Mouse (Mus musculus) intestine, embryonic 16.5 days (tissue): Measurements from ENCODE around the gene Hoxa6. TPM values are rescaled to one million over a fixed set of nuclear protein-coding genes. Genes with fewer than 3 reads are reported as not detected.

ENCODE experiments used
- ATAC-seq: fragments of 200-750 bp; cut with Nextera tagmentation; 2 replicates; pipeline ENCODE4 v1.8.0; 2017; ENCODE audit warnings: moderate TSS enrichment, moderate library complexity
- H3K27ac ChIP-seq: fragments of 300-500 bp; sonication (generic); 2 replicates; pipeline ENCODE4 v1.5.1; 2014; ENCODE audit warnings: mild to moderate bottlenecking, low read length
- H3K27me3 ChIP-seq: fragments of 300-500 bp; sonication (generic); replicated peaks from 2 replicates; pipeline ENCODE4 v1.6.1; 2014; ENCODE audit warnings: low read length, control low read depth, mixed read lengths; ENCODE audit not compliant: control insufficient read depth, insufficient read depth
- H3K36me3 ChIP-seq: fragments of 300-500 bp; sonication (generic); 2 replicates; pipeline ENCODE4 v1.6.1; 2014; ENCODE audit warnings: low read length, control low read depth; ENCODE audit not compliant: control insufficient read depth, insufficient read depth
- H3K4me1 ChIP-seq: fragments of 300-500 bp; sonication (generic); 2 replicates; pipeline ENCODE4 v1.6.1; 2014; ENCODE audit warnings: low read length, control low read depth, mixed read lengths; ENCODE audit not compliant: control insufficient read depth, insufficient read depth
- H3K4me2 ChIP-seq: fragments of 300-500 bp; sonication (generic); 2 replicates; pipeline ENCODE4 v1.6.1; 2014; ENCODE audit warnings: low read depth, low read length, control low read depth
- H3K4me3 ChIP-seq: fragments of 300-500 bp; sonication (generic); 2 replicates; pipeline ENCODE4 v1.5.1; 2014; ENCODE audit warnings: mild to moderate bottlenecking, low read length
- H3K9ac ChIP-seq: fragments of 300-500 bp; sonication (generic); 2 replicates; pipeline ENCODE4 v1.6.1; 2014; ENCODE audit warnings: low read depth, low read length
- H3K9me3 ChIP-seq: fragments of 300-500 bp; sonication (generic); 2 replicates; pipeline ENCODE4 v1.6.1; 2016; ENCODE audit warnings: low read length, control low read depth; ENCODE audit not compliant: control insufficient read depth
- WGBS: fragments of 180-500 bp; shearing (Covaris S2); extraction: QIAGEN DNeasy Blood & Tissue Kit; methylation state at CpG from one replicate; pipeline ENCODE4 v1.1.7; 2014; 5-methylcytosine and 5-hydroxymethylcytosine counted together
- polyA plus RNA-seq: library from polyadenylated mRNA; unstranded; fragments of >200 nt; fragmentation: Nextera tagmentation; extraction: Ambion mirVana; gene quantifications from 2 replicates; pipeline ENCODE4 v1.2.1, GENCODE M21; 2015

Gene Hoxa6
- polyA plus RNA-seq, 1 experiment from 2014 or later, result 1.2 TPM

DNA sequence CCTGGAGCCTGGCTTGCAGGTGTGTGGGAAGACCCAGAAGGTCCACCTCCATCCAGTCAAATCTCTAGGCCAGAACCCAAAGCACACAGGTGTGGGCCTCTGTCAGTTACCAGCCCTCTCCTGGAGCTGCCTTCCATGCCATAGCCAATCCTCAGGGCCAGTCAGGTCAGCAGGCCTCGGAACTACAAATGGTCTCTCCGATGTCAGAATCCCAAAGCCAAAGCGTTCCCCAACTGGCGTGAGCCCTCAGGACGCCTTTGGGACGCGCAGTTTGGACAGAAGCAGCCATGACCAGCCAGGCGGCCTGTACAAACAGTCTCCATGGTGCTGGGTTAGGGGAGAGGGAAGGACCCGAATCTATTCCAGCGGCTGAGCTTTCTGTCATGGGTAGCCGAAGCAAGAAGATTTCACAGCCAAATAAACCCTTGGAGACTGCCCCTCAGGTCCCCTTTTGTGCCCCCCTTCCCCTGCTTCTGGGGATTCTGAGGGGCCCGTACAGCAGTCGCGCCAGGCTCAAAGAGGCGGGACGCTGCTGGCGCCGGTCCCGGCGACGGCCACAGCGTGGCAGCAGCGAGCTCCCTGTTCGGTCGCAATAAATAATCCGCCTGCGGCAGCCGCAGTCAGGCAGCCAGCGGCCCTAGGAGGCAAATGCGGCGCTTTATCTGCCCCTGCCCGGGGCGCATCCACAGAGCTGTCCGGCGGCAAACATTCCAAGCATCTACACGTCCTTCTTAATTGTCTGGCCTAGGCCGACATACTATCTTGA, 2.8 kb upstream of the Hoxa6 start:
- Histone ChIP-seq H3K4me1 (peaks cover 23% of the 10 kb centered on the region), H3K9ac (peak overlapping the region; percentile 72), H3K4me3 (peak overlapping the region; percentile 59), H3K9me3 (no peaks in the 10 kb centered on the region), H3K27me3 (peaks cover 61% of the 10 kb centered on the region), H3K27ac (peak overlapping the region; percentile 50; the same call in 1 of the 2 replicates), H3K4me2 (peak overlapping the region; percentile 57), H3K36me3 (no peaks in the 10 kb centered on the region)
- ATAC-seq, result peak; percentile 57
- WGBS, result 3% methylated on average over 37 of the region's 37 CpGs

DNA sequence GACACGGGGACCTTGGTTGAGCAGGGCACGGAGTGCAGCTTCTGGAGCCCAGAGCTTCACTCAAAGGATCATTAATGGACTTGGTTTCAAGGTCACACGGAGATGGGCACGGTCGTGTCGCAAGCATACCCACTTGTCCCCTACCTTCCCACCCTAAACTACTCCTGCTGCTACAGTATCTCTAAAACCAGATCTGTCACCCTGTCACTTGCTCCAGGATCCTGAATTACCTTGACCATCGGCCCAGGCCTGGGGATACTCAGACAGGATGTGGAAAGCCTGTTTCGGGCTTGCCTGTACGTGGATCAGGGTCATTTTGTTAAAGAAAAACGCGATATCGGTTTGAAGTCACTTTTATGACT, 1.1 kb upstream of the Hoxa6 start:
- 34% methylated on average over 12 of the region's 12 CpGs for WGBS

DNA sequence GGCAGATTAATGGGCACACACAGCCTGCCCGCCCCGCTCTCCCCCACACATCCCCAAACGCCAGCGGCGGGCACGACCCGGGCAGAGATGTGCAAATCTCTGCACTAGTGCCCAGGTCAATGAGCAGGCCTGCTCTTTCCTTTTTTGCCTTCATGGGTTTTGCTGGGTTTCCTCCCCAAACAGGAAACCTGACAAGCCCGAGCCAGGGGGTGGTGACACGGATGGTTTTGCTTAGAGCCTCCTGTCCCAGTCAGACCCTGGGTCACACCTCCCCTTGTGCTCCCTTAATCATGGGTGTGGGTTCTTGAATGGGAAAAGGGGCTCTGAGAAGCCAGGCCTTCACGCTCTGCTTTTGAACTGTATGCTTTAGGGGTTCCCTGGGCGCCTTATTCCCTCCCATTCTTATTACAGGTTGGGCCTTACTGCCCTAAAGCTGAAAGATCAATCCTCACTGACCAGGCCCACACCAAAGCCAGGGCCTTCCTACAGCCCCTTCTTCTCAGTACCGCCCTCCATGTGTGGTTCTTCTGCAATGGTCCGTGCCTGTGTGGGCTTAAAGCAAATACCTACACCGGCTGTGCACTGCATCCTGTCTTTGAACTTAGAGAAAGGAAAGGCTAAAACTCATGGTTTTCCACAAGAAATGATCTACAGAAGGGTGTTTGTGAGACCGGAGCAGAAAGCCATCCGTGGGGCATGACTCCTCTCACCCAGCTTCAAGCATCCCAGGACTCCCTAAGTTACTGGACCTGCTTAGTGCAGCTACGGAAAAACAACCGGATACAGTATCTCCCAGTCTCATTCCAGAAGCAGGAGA, 554 bp upstream of the Hoxa6 start:
- Histone ChIP-seq H3K9me3 (no peaks in the 10 kb centered on the region), H3K27ac (peak overlapping the region; percentile 5; the same call in 1 of the 2 replicates), H3K36me3 (no peaks in the 10 kb centered on the region), H3K4me1 (peaks cover 24% of the 10 kb centered on the region), H3K4me2 (peak overlapping the region; percentile 63), H3K27me3 (peaks cover 49% of the 10 kb centered on the region), H3K9ac (peak overlapping the region; percentile 66), H3K4me3 (peak overlapping the region; percentile 40)
- WGBS, result 26% methylated on average over 18 of the region's 18 CpGs
- ATAC-seq, result no peak

More for the DNA sequence above, 1.1 kb upstream of the Hoxa6 start:
- H3K4me3 ChIP-seq, result peak overlapping the region; percentile 40
- no peak for ATAC-seq
- H3K4me1 ChIP-seq, result peaks cover 24% of the 10 kb centered on the region
- peaks cover 55% of the 10 kb centered on the region for H3K27me3 ChIP-seq
- no peaks in the 10 kb centered on the region for H3K9me3 ChIP-seq
- H3K9ac ChIP-seq, result peak overlapping the region; percentile 30
- no peak overlapping the region for H3K27ac ChIP-seq
- H3K4me2 ChIP-seq, result peak overlapping the region; percentile 63
- no peaks in the 10 kb centered on the region for H3K36me3 ChIP-seq

DNA sequence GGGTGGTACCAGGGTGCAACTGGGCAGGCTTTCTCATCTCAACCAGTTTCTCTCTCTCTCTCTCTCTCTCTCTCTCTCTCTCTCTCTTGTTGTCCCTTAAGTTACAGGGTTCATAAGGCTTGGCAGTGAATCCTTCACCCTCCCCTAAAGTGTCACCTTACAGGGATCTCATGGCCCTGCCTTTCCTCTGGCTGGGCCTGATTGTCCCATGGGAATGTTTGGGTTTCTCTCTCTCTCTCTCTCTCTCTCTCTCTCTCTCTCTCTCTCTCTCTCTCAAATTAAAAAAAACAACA, 892 bp downstream of the Hoxa6 start:
- H3K36me3 ChIP-seq, result no peaks in the 10 kb centered on the region
- H3K27ac ChIP-seq, result peak overlapping the region; percentile 32; the same call in 1 of the 2 replicates
- H3K4me1 ChIP-seq, result peaks cover 16% of the 10 kb centered on the region
- no peaks in the 10 kb centered on the region for H3K9me3 ChIP-seq
- no peak overlapping the region for H3K9ac ChIP-seq
- H3K27me3 ChIP-seq, result peaks cover 41% of the 10 kb centered on the region
- H3K4me2 ChIP-seq, result no peak overlapping the region
- H3K4me3 ChIP-seq, result no peak overlapping the region
- ATAC-seq, result no peak

DNA sequence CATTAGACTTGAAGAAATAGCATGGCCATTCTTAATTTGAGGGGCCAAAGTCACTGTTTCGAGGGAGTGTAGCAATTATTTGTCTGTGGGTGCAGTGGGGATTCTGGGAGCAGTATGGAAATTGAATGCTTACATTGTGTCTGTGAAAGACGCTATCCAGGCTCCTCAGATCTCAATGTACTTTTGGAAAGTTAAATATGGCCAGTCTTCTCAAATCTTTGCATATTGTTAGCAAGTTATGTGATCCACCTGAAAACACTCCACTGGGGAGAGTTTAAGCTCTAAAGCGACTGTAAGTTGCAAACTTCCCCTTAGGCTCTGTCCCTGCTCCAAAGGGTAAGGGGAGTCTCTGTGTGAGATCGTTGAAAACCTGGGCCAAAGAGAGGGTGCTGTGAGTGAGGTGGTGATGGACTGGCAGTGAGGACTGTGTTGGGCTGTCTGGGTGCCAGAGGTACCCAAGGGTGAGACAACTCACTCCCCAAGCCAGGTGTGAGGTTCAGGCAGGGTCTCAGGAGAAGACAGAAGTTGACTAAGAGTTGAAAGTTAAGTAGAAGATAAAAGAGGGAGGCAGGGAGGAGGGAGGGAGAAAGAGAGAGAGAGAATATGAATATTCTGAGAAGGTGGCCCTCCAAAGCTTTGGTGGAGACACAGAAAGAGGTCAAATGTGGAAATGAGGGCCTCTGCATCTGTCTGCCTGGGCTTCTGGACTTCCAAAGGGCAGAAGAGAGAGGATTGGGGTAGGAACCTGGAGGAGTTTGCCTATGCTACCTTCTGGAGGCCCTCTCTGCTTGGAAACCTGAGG, 1.4 kb downstream of the Hoxa6 start:
- no peak for ATAC-seq
- Histone ChIP-seq H3K4me2 (peak overlapping the region; percentile 74; the same call in 1 of the 2 replicates), H3K36me3 (no peaks in the 10 kb centered on the region), H3K9me3 (no peaks in the 10 kb centered on the region), H3K9ac (peak overlapping the region; percentile 22; the same call in 1 of the 2 replicates), H3K27ac (peak overlapping the region; percentile 32; the same call in 1 of the 2 replicates), H3K27me3 (peaks cover 38% of the 10 kb centered on the region), H3K4me3 (no peak overlapping the region), H3K4me1 (peaks cover 16% of the 10 kb centered on the region)
- 28% methylated on average over 4 of the region's 4 CpGs for WGBS

DNA sequence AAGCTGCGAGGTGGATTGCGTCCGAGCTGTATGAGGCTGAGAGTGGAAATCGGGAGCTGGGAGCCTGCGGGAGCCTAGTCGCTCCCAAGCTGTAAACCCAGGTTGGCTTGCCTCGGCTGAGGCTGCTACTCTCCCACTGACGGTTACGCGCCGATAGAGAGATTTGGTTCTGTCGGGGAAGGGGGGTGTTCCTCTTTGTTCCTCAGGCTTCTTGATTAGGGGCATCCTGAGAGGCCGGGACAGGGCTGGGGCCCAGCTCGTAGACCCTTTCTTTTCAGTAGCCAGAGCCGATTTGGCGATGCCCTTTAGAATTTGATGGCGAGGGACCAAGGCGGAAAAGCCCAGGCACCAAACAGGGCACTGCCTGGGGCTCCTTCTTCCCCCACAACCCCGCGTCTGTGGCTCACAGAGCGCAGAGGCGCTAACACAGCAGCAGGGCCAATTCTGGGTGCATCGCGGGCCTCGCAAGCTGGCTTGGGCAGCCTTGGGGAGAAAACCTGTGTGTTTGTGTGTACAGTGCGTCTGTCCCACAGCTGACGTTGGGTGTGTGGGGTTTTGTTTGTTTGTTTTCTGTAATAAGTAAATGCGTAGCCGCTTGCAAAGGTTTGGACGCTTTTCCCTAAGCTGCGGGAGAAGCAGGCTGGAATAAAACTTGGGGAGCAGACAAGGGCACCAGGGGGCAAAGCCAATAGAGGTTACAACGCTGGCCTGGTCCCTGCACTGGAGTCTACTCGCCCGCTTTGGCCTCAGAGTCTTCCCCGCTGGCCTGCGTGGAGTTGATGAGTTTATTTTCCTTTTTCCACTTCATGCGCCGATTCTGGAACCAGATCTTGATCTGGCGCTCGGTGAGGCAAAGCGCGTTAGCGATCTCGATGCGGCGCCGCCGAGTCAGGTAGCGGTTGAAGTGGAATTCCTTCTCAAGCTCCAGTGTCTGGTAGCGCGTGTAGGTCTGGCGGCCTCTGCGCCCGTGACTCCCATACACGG, 2.6 kb downstream of the Hoxa6 start:
- WGBS, result 22% methylated on average over 55 of the region's 55 CpGs
- no peaks in the 10 kb centered on the region for H3K36me3 ChIP-seq
- peak overlapping the region; percentile 66 for H3K9ac ChIP-seq
- peak overlapping the region; percentile 28 for H3K4me3 ChIP-seq
- H3K4me2 ChIP-seq, result peak overlapping the region; percentile 74
- H3K9me3 ChIP-seq, result no peaks in the 10 kb centered on the region
- peaks cover 28% of the 10 kb centered on the region for H3K27me3 ChIP-seq
- peak overlapping the region; percentile 61 for H3K27ac ChIP-seq
- no peak for ATAC-seq
- peaks cover 19% of the 10 kb centered on the region for H3K4me1 ChIP-seq

DNA sequence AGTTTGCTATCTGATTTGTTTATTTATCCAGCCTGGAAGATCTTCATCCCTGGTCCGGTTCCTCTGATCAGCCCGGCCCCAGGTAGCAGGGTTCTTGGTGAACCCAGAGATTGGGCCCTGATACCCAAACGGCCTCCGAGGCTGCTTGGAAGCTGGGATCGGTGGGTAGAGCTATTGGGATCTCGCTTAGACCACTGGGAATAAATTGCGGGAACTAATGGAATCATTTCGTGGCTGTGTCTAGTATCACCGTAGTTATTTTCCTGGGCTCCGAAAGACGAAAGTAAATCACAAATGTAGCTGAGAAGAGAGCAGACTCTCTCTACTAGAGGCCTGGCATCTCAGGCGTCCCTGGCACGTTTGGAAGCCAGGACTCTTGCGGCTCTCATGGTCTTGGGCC, 3.3 kb downstream of the Hoxa6 start:
- peaks cover 26% of the 10 kb centered on the region for H3K27me3 ChIP-seq
- 22% methylated on average over 14 of the region's 14 CpGs for WGBS
- peak overlapping the region; percentile 66 for H3K9ac ChIP-seq
- peak overlapping the region; percentile 74 for H3K4me2 ChIP-seq
- H3K27ac ChIP-seq, result peak overlapping the region; percentile 61
- no peaks in the 10 kb centered on the region for H3K36me3 ChIP-seq
- H3K4me1 ChIP-seq, result peaks cover 23% of the 10 kb centered on the region
- ATAC-seq, result no peak
- no peaks in the 10 kb centered on the region for H3K9me3 ChIP-seq
- peak overlapping the region; percentile 28 for H3K4me3 ChIP-seq

DNA sequence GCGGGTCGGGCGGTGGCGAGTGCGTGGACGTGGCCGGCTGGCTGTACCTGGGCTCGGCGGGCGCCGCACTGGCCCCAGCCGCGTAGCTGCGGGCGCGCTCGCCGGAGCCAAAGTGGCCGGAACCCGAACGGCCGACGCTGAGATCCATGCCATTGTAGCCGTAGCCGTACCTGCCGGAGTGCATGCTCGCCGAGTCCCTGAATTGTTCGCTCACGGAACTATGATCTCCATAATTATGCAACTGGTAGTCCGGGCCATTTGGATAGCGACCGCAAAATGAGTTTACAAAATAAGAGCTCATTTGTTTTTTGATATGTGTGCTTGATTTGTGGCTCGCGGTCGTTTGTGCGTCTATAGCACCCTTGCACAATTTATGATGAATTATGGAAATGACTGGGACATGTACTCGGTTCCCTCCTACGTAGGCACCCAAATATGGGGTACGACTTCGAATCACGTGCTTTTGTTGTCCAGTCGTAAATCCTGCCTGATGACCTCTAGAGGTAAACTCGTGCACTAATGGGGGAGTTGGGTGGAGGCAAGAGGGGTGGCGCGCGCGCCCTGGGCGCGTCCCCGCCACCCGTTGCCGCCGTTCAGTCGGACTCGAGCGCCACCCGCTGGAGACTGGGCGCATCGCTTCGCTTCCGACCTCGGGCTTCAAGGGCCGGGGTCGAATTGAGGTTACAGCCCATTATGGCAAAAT, 4.3 kb downstream of the Hoxa6 start, which contains the start of gene Hoxa5:
Gene Hoxa5 (minus strand): TSS at position 538 of the 703 bp plus-strand sequence.
- H3K9ac ChIP-seq, result peak within 1 kb of the TSS; percentile 81
- WGBS, result 3% methylated on average over 65 of the region's 65 CpGs
- peak within 1 kb of the TSS; percentile 65 for H3K27ac ChIP-seq
- peak within 1 kb of the TSS; percentile 74 for H3K4me2 ChIP-seq
- no peaks in the 10 kb centered on the region for H3K9me3 ChIP-seq
- H3K36me3 ChIP-seq, result no peaks in the 10 kb centered on the region
- peaks cover 29% of the 10 kb centered on the region for H3K4me1 ChIP-seq
- peak within 1 kb of the TSS; percentile 60 for H3K4me3 ChIP-seq
- peaks cover 18% of the 10 kb centered on the region for H3K27me3 ChIP-seq
- peak; percentile 69 for ATAC-seq
